Mouse (Mus musculus): Measurements from ENCODE around the gene Emilin1. TPM values are rescaled to one million over a fixed set of nuclear protein-coding genes. Genes with fewer than 3 reads are reported as not detected.

Gene Emilin1
- polyA plus RNA-seq, 1 experiment: 0.50 TPM

GRCm38 (mm10) chr5:30930846-30931245 lies 17.6 kb downstream of the Emilin1 start:
- no peaks in the 10 kb centered on the region for H3K27me3 ChIP-seq (ENCODE audit: control insufficient read depth)
- no peak overlapping the region for H3K4me3 ChIP-seq (replicated peaks)
- H3K36me3 ChIP-seq (ENCODE audit: control insufficient read depth): peaks cover 5% of the 10 kb centered on the region; the same call in 1 of the 2 replicates
- H3K4me1 ChIP-seq (ENCODE audit: control insufficient read depth): no peaks in the 10 kb centered on the region
- no peaks in the 10 kb centered on the region for H3K9me3 ChIP-seq (ENCODE audit: control insufficient read depth, low read length)
- no peak for TF ChIP-seq GATA1 (IDR thresholded peaks at IDR 0.05; ENCODE audit: low read length)
- TF ChIP-seq TAL1 (IDR thresholded peaks at IDR 0.05; ENCODE audit: low read length): no peak

- Histone ChIP-seq H3K27me3 (ENCODE audit: control insufficient read depth) (no peaks in the 10 kb centered on the region), H3K4me1 (ENCODE audit: control insufficient read depth) (no peaks in the 10 kb centered on the region), H3K36me3 (ENCODE audit: control insufficient read depth) (peaks cover 5% of the 10 kb centered on the region; the same call in 1 of the 2 replicates), H3K9me3 (ENCODE audit: control insufficient read depth, low read length) (no peaks in the 10 kb centered on the region), H3K4me3 (replicated peaks) (no peak overlapping the region)
- TF ChIP-seq GATA1 (IDR thresholded peaks at IDR 0.05; ENCODE audit: low read length): no peak
- TF ChIP-seq TAL1 (IDR thresholded peaks at IDR 0.05; ENCODE audit: low read length): no peak
These were observed 18.2 kb downstream of the Emilin1 start for GRCm38 (mm10) chr5:30931378-30931777.

- Histone ChIP-seq H3K4me3 (replicated peaks) (no peak overlapping the region), H3K4me1 (ENCODE audit: control insufficient read depth) (no peaks in the 10 kb centered on the region), H3K27me3 (ENCODE audit: control insufficient read depth) (no peaks in the 10 kb centered on the region), H3K36me3 (ENCODE audit: control insufficient read depth) (peaks cover 2% of the 10 kb centered on the region; the same call in 1 of the 2 replicates), H3K9me3 (ENCODE audit: control insufficient read depth, low read length) (no peaks in the 10 kb centered on the region)
- no peak for TF ChIP-seq TAL1 (IDR thresholded peaks at IDR 0.05; ENCODE audit: low read length)
- TF ChIP-seq GATA1 (IDR thresholded peaks at IDR 0.05; ENCODE audit: low read length): no peak
These were observed 20.5 kb downstream of the Emilin1 start for GRCm38 (mm10) chr5:30933705-30934104.

- TF ChIP-seq GATA1 (IDR thresholded peaks at IDR 0.05; ENCODE audit: low read length) (no peak), TAL1 (IDR thresholded peaks at IDR 0.05; ENCODE audit: low read length) (no peak)
- Histone ChIP-seq H3K9me3 (ENCODE audit: control insufficient read depth, low read length) (no peaks in the 10 kb centered on the region), H3K4me1 (ENCODE audit: control insufficient read depth) (no peaks in the 10 kb centered on the region), H3K36me3 (ENCODE audit: control insufficient read depth) (peaks cover 2% of the 10 kb centered on the region; the same call in 1 of the 2 replicates), H3K4me3 (replicated peaks) (no peak overlapping the region), H3K27me3 (ENCODE audit: control insufficient read depth) (no peaks in the 10 kb centered on the region)
These were observed 21.7 kb downstream of the Emilin1 start for GRCm38 (mm10) chr5:30934725-30935461.

GRCm38 (mm10) chr5:30943004-30943403 lies 29.8 kb downstream of the Emilin1 start:
- Histone ChIP-seq H3K27me3 (ENCODE audit: control insufficient read depth) (peaks cover 27% of the 10 kb centered on the region), H3K36me3 (ENCODE audit: control insufficient read depth) (no peaks in the 10 kb centered on the region), H3K4me1 (ENCODE audit: control insufficient read depth) (peaks cover 6% of the 10 kb centered on the region), H3K9me3 (ENCODE audit: control insufficient read depth, low read length) (no peaks in the 10 kb centered on the region), H3K4me3 (replicated peaks) (no peak overlapping the region)
- no peak for TF ChIP-seq TAL1 (IDR thresholded peaks at IDR 0.05; ENCODE audit: low read length)
- TF ChIP-seq GATA1 (IDR thresholded peaks at IDR 0.05; ENCODE audit: low read length): no peak

- peaks cover 35% of the 10 kb centered on the region for H3K27me3 ChIP-seq (ENCODE audit: control insufficient read depth)
- no peak for TF ChIP-seq TAL1 (IDR thresholded peaks at IDR 0.05; ENCODE audit: low read length)
- no peak for TF ChIP-seq GATA1 (IDR thresholded peaks at IDR 0.05; ENCODE audit: low read length)
- H3K9me3 ChIP-seq (ENCODE audit: control insufficient read depth, low read length): no peaks in the 10 kb centered on the region
- H3K4me3 ChIP-seq (replicated peaks): no peak overlapping the region
- no peaks in the 10 kb centered on the region for H3K36me3 ChIP-seq (ENCODE audit: control insufficient read depth)
- peaks cover 12% of the 10 kb centered on the region for H3K4me1 ChIP-seq (ENCODE audit: control insufficient read depth)
These were observed 31.1 kb downstream of the Emilin1 start for GRCm38 (mm10) chr5:30944344-30944743.

GRCm38 (mm10) chr5:30944956-30945781 lies 32.0 kb downstream of the Emilin1 start, which contains the start of gene Cgref1:
Cgref1 (minus strand) TSS chr5:30945591.
- TF ChIP-seq GATA1 (IDR thresholded peaks at IDR 0.05; ENCODE audit: low read length): no peak
- TF ChIP-seq TAL1 (IDR thresholded peaks at IDR 0.05; ENCODE audit: low read length): no peak
- peaks cover 39% of the 10 kb centered on the region for H3K27me3 ChIP-seq (ENCODE audit: control insufficient read depth)
- H3K4me3 ChIP-seq (replicated peaks): peak within 1 kb of the TSS; percentile 38
- H3K4me1 ChIP-seq (ENCODE audit: control insufficient read depth): peaks cover 20% of the 10 kb centered on the region
- H3K9me3 ChIP-seq (ENCODE audit: control insufficient read depth, low read length): no peaks in the 10 kb centered on the region
- H3K36me3 ChIP-seq (ENCODE audit: control insufficient read depth): no peaks in the 10 kb centered on the region

- Histone ChIP-seq H3K4me1 (ENCODE audit: control insufficient read depth) (peaks cover 29% of the 10 kb centered on the region), H3K9me3 (ENCODE audit: control insufficient read depth, low read length) (no peaks in the 10 kb centered on the region), H3K4me3 (replicated peaks) (no peak overlapping the region), H3K27me3 (ENCODE audit: control insufficient read depth) (peaks cover 39% of the 10 kb centered on the region), H3K36me3 (ENCODE audit: control insufficient read depth) (peaks cover 21% of the 10 kb centered on the region)
- TF ChIP-seq TAL1 (IDR thresholded peaks at IDR 0.05; ENCODE audit: low read length) (no peak), GATA1 (IDR thresholded peaks at IDR 0.05; ENCODE audit: low read length) (no peak)
These were observed 35.4 kb downstream of the Emilin1 start for GRCm38 (mm10) chr5:30948620-30949019.

Measured in erythroblast, embryonic 14.5 days (primary cell).